Mouse (Mus musculus): ENCODE measurements around the gene Enho. TPM values are rescaled to one million over a fixed set of nuclear protein-coding genes. Genes with fewer than 3 reads are reported as not detected.

Enho gene
- total RNA-seq, 2 experiments from 2014 or later, result 8.6 to 15.3 TPM

- DNase-seq (ENCODE audit: low spot score), result peak; percentile 29
Measured at GRCm38 (mm10) chr4:41665009-41665675, 25.0 kb upstream of the Enho start.

- peak; percentile 72 for DNase-seq (ENCODE audit: low spot score)
Measured at GRCm38 (mm10) chr4:41664533-41664932, 24.4 kb upstream of the Enho start.

GRCm38 (mm10) chr4:41663614-41664013 lies 23.5 kb upstream of the Enho start:
- no peak for DNase-seq (ENCODE audit: low spot score)

- DNase-seq (ENCODE audit: low spot score), result no peak
Measured at GRCm38 (mm10) chr4:41662723-41663122, 22.6 kb upstream of the Enho start.

- no peak for DNase-seq (ENCODE audit: low spot score)
Measured at GRCm38 (mm10) chr4:41660851-41661430, 20.8 kb upstream of the Enho start.

- no peak for DNase-seq (ENCODE audit: low spot score)
Measured at GRCm38 (mm10) chr4:41659556-41659955, 19.4 kb upstream of the Enho start.

GRCm38 (mm10) chr4:41658566-41659384 lies 18.7 kb upstream of the Enho start:
- no peak for DNase-seq (ENCODE audit: low spot score)

GRCm38 (mm10) chr4:41655525-41655924 lies 15.4 kb upstream of the Enho start:
- no peak for DNase-seq (ENCODE audit: low spot score)

- DNase-seq (ENCODE audit: low spot score), result peak; percentile 66
Measured at GRCm38 (mm10) chr4:41654217-41654616, 14.1 kb upstream of the Enho start.

GRCm38 (mm10) chr4:41653730-41654129 lies 13.6 kb upstream of the Enho start:
- DNase-seq (ENCODE audit: low spot score), result no peak

GRCm38 (mm10) chr4:41653296-41653695 lies 13.2 kb upstream of the Enho start:
- DNase-seq (ENCODE audit: low spot score), result peak; percentile 71

- DNase-seq (ENCODE audit: low spot score), result no peak
Measured at GRCm38 (mm10) chr4:41648627-41649026, 8.5 kb upstream of the Enho start.

GRCm38 (mm10) chr4:41648157-41648556 lies 8.0 kb upstream of the Enho start:
- no peak for DNase-seq (ENCODE audit: low spot score)

- DNase-seq (ENCODE audit: low spot score), result no peak
Measured at GRCm38 (mm10) chr4:41645488-41645887, 5.4 kb upstream of the Enho start.

GRCm38 (mm10) chr4:41641199-41641822 lies 1.2 kb upstream of the Enho start:
- DNase-seq (ENCODE audit: low spot score), result no peak

- no peak for DNase-seq (ENCODE audit: low spot score)
Measured at GRCm38 (mm10) chr4:41639214-41639841, 796 bp downstream of the Enho start.

GRCm38 (mm10) chr4:41638828-41639213 lies 1.3 kb downstream of the Enho start:
- DNase-seq (ENCODE audit: low spot score), result no peak

GRCm38 (mm10) chr4:41638186-41638731 lies 1.9 kb downstream of the Enho start:
- DNase-seq (ENCODE audit: low spot score), result no peak

GRCm38 (mm10) chr4:41636882-41637635 lies 3.1 kb downstream of the Enho start:
- DNase-seq (ENCODE audit: low spot score), result no peak

- DNase-seq (ENCODE audit: low spot score), result no peak
Measured at GRCm38 (mm10) chr4:41636366-41636765, 3.8 kb downstream of the Enho start.

- no peak for DNase-seq (ENCODE audit: low spot score)
Measured at GRCm38 (mm10) chr4:41635906-41636305, 4.2 kb downstream of the Enho start.
